21 mouse cellular contexts compared by ENCODE assay signal in genomic region chrX:48191261-48191660, GRCm38 (mm10). TPM values are rescaled to one million over a fixed set of nuclear protein-coding genes. Genes with fewer than 3 reads are reported as not detected.
"Had no signal": no experiment of that assay in that cellular context is flagged by ENCODE, and none has a peak within 500 bp of the region (broad histone marks: within the 10 kb centered on the region; RNA-seq: fewer than 3 reads in every experiment).

No protein-coding gene starts in this region.

- H3K4me2 ChIP-seq: liver, embryonic 13.5 days; lung, embryonic 14.5 days; midbrain, embryonic 12.5 days; neural tube, embryonic 13.5 days; neural tube, embryonic 15.5 days; stomach, embryonic 15.5 days had no signal

- ATAC-seq: midbrain, embryonic 16.5 days had no signal

- DNase-seq: liver, embryonic 13.5 days; lung, embryonic 14.5 days; lung, postnatal 14 days; lung, postnatal 4 days; midbrain, embryonic 14.5 days; retina, postnatal 1 day; right cerebral cortex, adult 18-20 months; right cerebral cortex, postnatal 25 days; right cerebral cortex, postnatal 4 days; spleen, adult 18-20 months; thymus, adult 2 months; thymus, postnatal 25 days; thymus, postnatal 4 days had no signal

- H3K36me3 ChIP-seq: stomach, embryonic 15.5 days had no signal

- H3K9me3 ChIP-seq: liver, embryonic 13.5 days; midbrain, embryonic 10.5 days; midbrain, embryonic 12.5 days; neural tube, embryonic 13.5 days; neural tube, embryonic 15.5 days; stomach, embryonic 15.5 days had no signal

- H3K27ac ChIP-seq: liver, embryonic 13.5 days; midbrain, embryonic 10.5 days; midbrain, embryonic 12.5 days; neural tube, embryonic 13.5 days; neural tube, embryonic 15.5 days; stomach, embryonic 15.5 days; stomach, postnatal 0 days had no signal

- H3K27me3 ChIP-seq: liver, embryonic 13.5 days; midbrain, embryonic 12.5 days; neural tube, embryonic 13.5 days; neural tube, embryonic 15.5 days; stomach, embryonic 15.5 days had no signal

- H3K4me3 ChIP-seq: liver, embryonic 13.5 days; midbrain, embryonic 10.5 days; midbrain, embryonic 12.5 days; myocyte; neural tube, embryonic 13.5 days; neural tube, embryonic 15.5 days; stomach, embryonic 15.5 days had no signal

- H3K9ac ChIP-seq: liver, embryonic 13.5 days; lung, embryonic 14.5 days; midbrain, embryonic 12.5 days; neural tube, embryonic 13.5 days; neural tube, embryonic 15.5 days; stomach, embryonic 15.5 days had no signal

- H3K4me1 ChIP-seq: liver, embryonic 13.5 days; midbrain, embryonic 12.5 days; neural tube, embryonic 13.5 days; neural tube, embryonic 15.5 days; stomach, embryonic 15.5 days had no signal

RNA-seq across cellular contexts. Expression of gene Sash3, which starts 45.0 kb away (rescaled TPM):
- polyA plus RNA-seq: myocyte had no signal
